ENCODE assay signal across 8 mouse cellular contexts in genomic region chr11:52361287-52361921, GRCm38 (mm10). TPM values are rescaled to one million over a fixed set of nuclear protein-coding genes. Genes with fewer than 3 reads are reported as not detected.
DNase-seq lines count a peak whose midpoint lies in the region; ATAC-seq and TF ChIP-seq lines count a peak whose summit lies in the region.

No protein-coding gene starts in this region.

- H3K27ac ChIP-seq in embryonic facial prominence, embryonic 10.5 days (replicated peaks): peak overlapping the region; percentile 97
- H3K27ac ChIP-seq in heart, embryonic 15.5 days: peak overlapping the region; percentile 99
- peak overlapping the region; percentile 93 for H3K27ac ChIP-seq in spleen, adult 2 months (ENCODE audit: insufficient read depth, low read length)

- H3K4me2 ChIP-seq in heart, embryonic 15.5 days: peak overlapping the region; percentile 84

- H3K9me3 ChIP-seq in E14TG2a.4 (ENCODE audit: low read length): peaks cover 23% of the 10 kb centered on the region
- no peaks in the 10 kb centered on the region for H3K9me3 ChIP-seq in embryonic facial prominence, embryonic 10.5 days
- no peaks in the 10 kb centered on the region for H3K9me3 ChIP-seq in heart, embryonic 15.5 days (replicated peaks)

- ATAC-seq in heart, embryonic 15.5 days (replicated peaks; ENCODE audit: insufficient number of reproducible peaks, insufficient read depth, low FRiP score, low read depth): peak; percentile 19

- peak; percentile 60 for DNase-seq in A20 (ENCODE audit: low read depth, low spot score)
- DNase-seq in embryonic facial prominence, embryonic 10.5 days (ENCODE audit: low spot score): no peak
- peak; percentile 87 for DNase-seq in kidney, postnatal 10 days
- DNase-seq in lung, postnatal 14 days: peak; percentile 54
- DNase-seq in spleen, adult 2 months (ENCODE audit: low read depth in 1 of 2, low spot score in 2 of 2): peak in 1 of 2 experiments; percentile 26
- no peak for DNase-seq in thymus, postnatal 14 days

- peak overlapping the region; percentile 98 for H3K4me3 ChIP-seq in E14TG2a.4 (replicated peaks; ENCODE audit: low read length)
- H3K4me3 ChIP-seq in embryonic facial prominence, embryonic 10.5 days: peak overlapping the region; percentile 95
- peak overlapping the region; percentile 88 for H3K4me3 ChIP-seq in heart, embryonic 15.5 days
- H3K4me3 ChIP-seq in spleen, adult 2 months (ENCODE audit: extremely low read depth, insufficient read depth, insufficient read length): peak overlapping the region; percentile 100

- no peaks in the 10 kb centered on the region for H3K27me3 ChIP-seq in E14TG2a.4 (ENCODE audit: insufficient read depth, low read length)
- H3K27me3 ChIP-seq in embryonic facial prominence, embryonic 10.5 days (replicated peaks; ENCODE audit: low read depth, poor library complexity, severe bottlenecking): no peaks in the 10 kb centered on the region
- no peaks in the 10 kb centered on the region for H3K27me3 ChIP-seq in heart, embryonic 15.5 days
- no peaks in the 10 kb centered on the region for H3K27me3 ChIP-seq in spleen, adult 2 months (ENCODE audit: control insufficient read depth, insufficient read depth, low read length)

- WGBS in embryonic facial prominence, embryonic 10.5 days: under 1% methylated on average over 47 of the region's 47 CpGs
- whole genome bisulfite sequencing in heart, embryonic 15.5 days: under 1% methylated on average over 47 of the region's 47 CpGs
- under 1% methylated on average over 47 of the region's 47 CpGs for WGBS in spleen, adult 2 months

- TF ChIP-seq CTCF in E14TG2a.4 (conservative IDR thresholded peaks at IDR 0.05; ENCODE audit: low read length): no peak
- TF ChIP-seq CTCF in spleen, adult 2 months (IDR thresholded peaks at IDR 0.05; ENCODE audit: extremely low read depth, insufficient read depth, insufficient read length, insufficient replicate concordance): no peak

- peaks cover 49% of the 10 kb centered on the region for H3K36me3 ChIP-seq in E14TG2a.4 (ENCODE audit: insufficient read depth, low read length)
- peaks cover 3% of the 10 kb centered on the region; the same call in 1 of the 2 replicates for H3K36me3 ChIP-seq in embryonic facial prominence, embryonic 10.5 days (replicated peaks)
- H3K36me3 ChIP-seq in heart, embryonic 15.5 days: no peaks in the 10 kb centered on the region
- no peaks in the 10 kb centered on the region for H3K36me3 ChIP-seq in spleen, adult 2 months (ENCODE audit: control insufficient read depth, insufficient read depth, low read length)

- no peak for TF ChIP-seq POLR2A in spleen, adult 2 months (IDR thresholded peaks at IDR 0.05; ENCODE audit: low read depth, low read length)

- H3K4me1 ChIP-seq in E14TG2a.4 (replicated peaks; ENCODE audit: low read depth, low read length): peaks cover 62% of the 10 kb centered on the region
- peaks cover 62% of the 10 kb centered on the region for H3K4me1 ChIP-seq in embryonic facial prominence, embryonic 10.5 days
- H3K4me1 ChIP-seq in heart, embryonic 15.5 days (replicated peaks): peaks cover 56% of the 10 kb centered on the region
- H3K4me1 ChIP-seq in spleen, adult 2 months (ENCODE audit: control insufficient read depth, insufficient read depth, insufficient read length): peaks cover 9% of the 10 kb centered on the region

- H3K9ac ChIP-seq in heart, embryonic 15.5 days: peak overlapping the region; percentile 100

RNA-seq across cellular contexts. Expression of gene Vdac1, which starts 0.7 kb away (rescaled TPM):
- polyA plus RNA-seq in embryonic facial prominence, embryonic 10.5 days (2016; fragmentation: Nextera tagmentation; extraction: Ambion mirVana): 204 and 209 TPM in 2 replicates
- 460 and 484 TPM in 2 replicates for polyA plus RNA-seq in heart, embryonic 15.5 days (2015; fragmentation: Nextera tagmentation; extraction: Ambion mirVana)
- 17.2 and 17.9 TPM in 2 replicates for polyA plus RNA-seq in spleen, adult 2 months (2012; rRNA removed)

RNA-seq across cellular contexts. Expression of gene 9530068E07Rik, which starts 34.8 kb away (rescaled TPM):
- 165 and 169 TPM in 2 replicates for polyA plus RNA-seq in embryonic facial prominence, embryonic 10.5 days (2016; fragmentation: Nextera tagmentation; extraction: Ambion mirVana)
- 165 and 190 TPM in 2 replicates for polyA plus RNA-seq in heart, embryonic 15.5 days (2015; fragmentation: Nextera tagmentation; extraction: Ambion mirVana)
- 49.6 and 99.6 TPM in 2 replicates for polyA plus RNA-seq in spleen, adult 2 months (2012; rRNA removed)

Comparison
In these comparisons a context has a peak if more than half of its experiments do, and no peak if none do; other contexts are left out.
1. DNase-seq: peak in A20 (single experiment), kidney, postnatal 10 days (single experiment) and lung, postnatal 14 days (single experiment); none in embryonic facial prominence, embryonic 10.5 days (single experiment) and thymus, postnatal 14 days (single experiment).
2. RNA of gene Vdac1, which starts 0.7 kb away (polyA plus RNA-seq): 460 to 484 TPM in heart, embryonic 15.5 days and 204 to 209 TPM in embryonic facial prominence, embryonic 10.5 days; 17.2 to 17.9 TPM in spleen, adult 2 months; every median in the first group is over 10 times any median in the second.
3. Peak in every context shown above with its lines, with median percentiles within 50 percentile points of each other: H3K4me3 ChIP-seq and H3K27ac ChIP-seq.